Comparison of ENCODE assay signal across 21 mouse cellular contexts in the genomic region with DNA sequence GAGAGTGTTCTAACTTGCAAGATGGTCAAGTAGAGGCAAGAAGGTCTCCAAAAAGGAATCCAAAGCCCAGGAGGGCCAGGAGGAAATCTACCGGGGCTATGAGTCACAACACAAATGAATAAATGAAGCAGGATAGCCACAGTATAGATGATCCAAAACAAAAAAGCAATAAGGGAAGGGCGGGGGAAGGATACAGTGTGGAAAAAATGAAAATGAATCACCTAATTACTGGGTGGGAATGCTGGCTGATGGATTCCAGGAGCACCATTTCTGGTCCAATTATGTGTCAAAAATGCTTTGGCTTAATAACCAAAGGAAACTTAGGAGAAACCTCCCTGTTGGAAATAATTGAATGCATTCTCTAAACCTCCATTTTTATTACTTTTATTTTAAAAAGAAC.
DNase-seq lines count a peak whose midpoint lies in the region; ATAC-seq and TF ChIP-seq lines count a peak whose summit lies in the region.
"Had no signal": no experiment of that assay in that cellular context is flagged by ENCODE, and none has a peak within 500 bp of the region (broad histone marks: within the 10 kb centered on the region; RNA-seq: fewer than 3 reads in every experiment).

No protein-coding gene starts in this region.

- TF ChIP-seq CTCF in heart, adult 2 months (IDR thresholded peaks at IDR 0.05) = no peak

- H3K27ac ChIP-seq in heart, adult 2 months = peak overlapping the region; percentile 56
- peak overlapping the region; percentile 86 for H3K27ac ChIP-seq in limb, embryonic 15.5 days
- H3K27ac ChIP-seq: embryonic facial prominence, embryonic 15.5 days; forebrain, embryonic 12.5 days; kidney, embryonic 15.5 days; macrophage; midbrain, embryonic 10.5 days had no signal

- no peaks in the 10 kb centered on the region for H3K9me3 ChIP-seq in limb, embryonic 15.5 days
- H3K9me3 ChIP-seq: embryonic facial prominence, embryonic 15.5 days; forebrain, embryonic 12.5 days; heart, embryonic 12.5 days; kidney, embryonic 15.5 days had no signal

- WGBS in heart, adult 2 months = 51% methylated on average over 2 of the region's 2 CpGs
- WGBS in limb, embryonic 15.5 days = 49% methylated on average over 2 of the region's 2 CpGs

- intact Hi-C loops in heart, adult 2 months (cut with DNase I) = no loop called here
- intact Hi-C loops in heart, postnatal 36 days (cut with DNase I) = loop anchor here (2.0 kb wide), 1 partner anchor 17 kb away; no protein-coding TSS in a partner anchor

- H3K4me1 ChIP-seq in heart, adult 2 months (ENCODE audit: control insufficient read depth, insufficient read depth, low read length) = peaks cover 5% of the 10 kb centered on the region; the same call in 1 of the 2 replicates
- H3K4me1 ChIP-seq in limb, embryonic 15.5 days = peaks cover 13% of the 10 kb centered on the region
- H3K4me1 ChIP-seq: forebrain, embryonic 12.5 days had no signal

- H3K9ac ChIP-seq in heart, adult 2 months (ENCODE audit: low read depth, low read length) = no peak overlapping the region
- no peak overlapping the region for H3K9ac ChIP-seq in limb, embryonic 15.5 days
- H3K9ac ChIP-seq: embryonic facial prominence, embryonic 15.5 days; forebrain, embryonic 12.5 days; heart, embryonic 12.5 days; kidney, embryonic 15.5 days had no signal

- no peaks in the 10 kb centered on the region for H3K27me3 ChIP-seq in heart, adult 2 months (ENCODE audit: control insufficient read depth, insufficient read depth, low read length)
- H3K27me3 ChIP-seq in limb, embryonic 15.5 days = no peaks in the 10 kb centered on the region
- H3K27me3 ChIP-seq: CH12.LX; embryonic facial prominence, embryonic 15.5 days; forebrain, embryonic 12.5 days; heart, embryonic 12.5 days; kidney, embryonic 15.5 days had no signal

- no peak for TF ChIP-seq EP300 in heart, adult 2 months (IDR thresholded peaks at IDR 0.05; ENCODE audit: insufficient read depth, low read depth, low read length)

- H3K4me2 ChIP-seq in limb, embryonic 15.5 days = no peak overlapping the region
- H3K4me2 ChIP-seq: embryonic facial prominence, embryonic 15.5 days; forebrain, embryonic 12.5 days; heart, embryonic 12.5 days; kidney, embryonic 15.5 days had no signal

- no peak overlapping the region for H3K4me3 ChIP-seq in heart, adult 2 months
- H3K4me3 ChIP-seq in limb, embryonic 15.5 days = no peak overlapping the region
- H3K4me3 ChIP-seq: embryonic facial prominence, embryonic 15.5 days; forebrain, embryonic 12.5 days; heart, embryonic 12.5 days; kidney, embryonic 15.5 days; midbrain, embryonic 10.5 days had no signal

- no peaks in the 10 kb centered on the region for H3K79me2 ChIP-seq in heart, adult 2 months (replicated peaks; ENCODE audit: control insufficient read depth, insufficient read depth, low read length)

- TF ChIP-seq POLR2A in heart, adult 2 months (IDR thresholded peaks at IDR 0.05; ENCODE audit: insufficient read depth, low read depth, low read length) = no peak

- H3K36me3 ChIP-seq in heart, adult 2 months (ENCODE audit: control insufficient read depth, insufficient read depth, low read length) = peaks cover 7% of the 10 kb centered on the region
- H3K36me3 ChIP-seq in limb, embryonic 15.5 days = no peaks in the 10 kb centered on the region
- H3K36me3 ChIP-seq: embryonic facial prominence, embryonic 15.5 days; forebrain, embryonic 12.5 days; heart, embryonic 12.5 days; kidney, embryonic 15.5 days; midbrain, embryonic 10.5 days had no signal

- DNase-seq in heart, adult 2 months = no peak
- no peak for DNase-seq in heart, postnatal 36 days
- DNase-seq in lung, postnatal 10 days = peak; percentile 22
- DNase-seq in lung, postnatal 4 days = no peak
- DNase-seq in frontal cortex, postnatal 14 days (ENCODE audit: low spot score in 2 of 2) = no peak
- DNase-seq in cerebellum, adult 9-10 months = no peak
- DNase-seq: cerebellum, adult 18-20 months; cerebellum, postnatal 36 days; gastrocnemius, postnatal 14 days; kidney, postnatal 4 days; layer of hippocampus, adult 9-11 months; liver; thymus, postnatal 25 days had no signal

- no peak for ATAC-seq in limb, embryonic 15.5 days (ENCODE audit: insufficient number of reproducible peaks, low FRiP score, low TSS enrichment, low read depth)
